Mouse (Mus musculus): ENCODE data around the gene Smyd2. TPM values are rescaled to one million over a fixed set of nuclear protein-coding genes. Genes with fewer than 3 reads are reported as not detected.

Smyd2 gene
- polyA plus RNA-seq, 1 experiment, result 91.0 TPM

GRCm38 (mm10) chr1:189880745-189881144 is 41.4 kb downstream of the Smyd2 start:
- H3K36me3 ChIP-seq (ENCODE audit: control insufficient read depth, insufficient read depth), result peaks cover 16% of the 10 kb centered on the region
- H3ac ChIP-seq (ENCODE audit: control insufficient read depth, insufficient read length, low read depth), result no peak overlapping the region
- TF ChIP-seq MYOD1 (IDR thresholded peaks at IDR 0.05; ENCODE audit: control insufficient read depth, insufficient read length, low read depth) (no peak), MYOG (IDR thresholded peaks at IDR 0.05; ENCODE audit: control insufficient read depth, extremely low read depth, insufficient read length) (no peak)
- no peaks in the 10 kb centered on the region for H3K27me3 ChIP-seq (ENCODE audit: control insufficient read depth, insufficient read depth, insufficient read length)
- no peaks in the 10 kb centered on the region for H3K79me2 ChIP-seq (ENCODE audit: control insufficient read depth, insufficient read depth)
- H3K4me3 ChIP-seq (ENCODE audit: insufficient read depth, poor library complexity, severe bottlenecking), result no peak overlapping the region
- H3K79me3 ChIP-seq (ENCODE audit: low read depth), result no peaks in the 10 kb centered on the region

GRCm38 (mm10) chr1:189879965-189880364 is 42.2 kb downstream of the Smyd2 start:
- TF ChIP-seq MYOG (IDR thresholded peaks at IDR 0.05; ENCODE audit: control insufficient read depth, extremely low read depth, insufficient read length) (no peak), MAX (IDR thresholded peaks at IDR 0.05) (no peak), MYOD1 (IDR thresholded peaks at IDR 0.05; ENCODE audit: control insufficient read depth, insufficient read length, low read depth) (no peak), FOSL1 (IDR thresholded peaks at IDR 0.05; ENCODE audit: insufficient read depth, low read length, poor library complexity, severe bottlenecking) (no peak), USF1 (IDR thresholded peaks at IDR 0.05; ENCODE audit: low read depth) (no peak), CEBPB (IDR thresholded peaks at IDR 0.05; ENCODE audit: low read depth) (no peak), CTCF (IDR thresholded peaks at IDR 0.05; ENCODE audit: control insufficient read depth, insufficient read depth, insufficient read length) (no peak)

GRCm38 (mm10) chr1:189879212-189879611 is 43.0 kb downstream of the Smyd2 start:
- Histone ChIP-seq H3ac (ENCODE audit: control insufficient read depth, insufficient read length, low read depth) (no peak overlapping the region), H3K79me2 (ENCODE audit: control insufficient read depth, insufficient read depth) (no peaks in the 10 kb centered on the region), H3K79me3 (ENCODE audit: low read depth) (no peaks in the 10 kb centered on the region), H3K27me3 (ENCODE audit: control insufficient read depth, insufficient read depth, insufficient read length) (no peaks in the 10 kb centered on the region), H3K4me3 (ENCODE audit: insufficient read depth, poor library complexity, severe bottlenecking) (no peak overlapping the region), H3K36me3 (ENCODE audit: control insufficient read depth, insufficient read depth) (peaks cover 16% of the 10 kb centered on the region)
- no peak for TF ChIP-seq CTCF (IDR thresholded peaks at IDR 0.05; ENCODE audit: control insufficient read depth, insufficient read depth, insufficient read length)
- no peak for TF ChIP-seq MAX (IDR thresholded peaks at IDR 0.05)
- no peak for TF ChIP-seq MYOG (IDR thresholded peaks at IDR 0.05; ENCODE audit: control insufficient read depth, extremely low read depth, insufficient read length)
- no peak for TF ChIP-seq CEBPB (IDR thresholded peaks at IDR 0.05; ENCODE audit: low read depth)
- no peak for TF ChIP-seq USF1 (IDR thresholded peaks at IDR 0.05; ENCODE audit: low read depth)
- TF ChIP-seq MYOD1 (IDR thresholded peaks at IDR 0.05; ENCODE audit: control insufficient read depth, insufficient read length, low read depth), result no peak
- no peak for TF ChIP-seq FOSL1 (IDR thresholded peaks at IDR 0.05; ENCODE audit: insufficient read depth, low read length, poor library complexity, severe bottlenecking)

More at GRCm38 (mm10) chr1:189879965-189880364, 42.2 kb downstream of the Smyd2 start:
- Histone ChIP-seq H3K36me3 (ENCODE audit: control insufficient read depth, insufficient read depth) (peaks cover 16% of the 10 kb centered on the region), H3K4me3 (ENCODE audit: insufficient read depth, poor library complexity, severe bottlenecking) (no peak overlapping the region), H3K79me3 (ENCODE audit: low read depth) (no peaks in the 10 kb centered on the region), H3K79me2 (ENCODE audit: control insufficient read depth, insufficient read depth) (no peaks in the 10 kb centered on the region), H3K27me3 (ENCODE audit: control insufficient read depth, insufficient read depth, insufficient read length) (no peaks in the 10 kb centered on the region), H3ac (ENCODE audit: control insufficient read depth, insufficient read length, low read depth) (no peak overlapping the region)

- H3ac ChIP-seq (ENCODE audit: control insufficient read depth, insufficient read length, low read depth), result no peak overlapping the region
- H3K4me3 ChIP-seq (ENCODE audit: insufficient read depth, poor library complexity, severe bottlenecking), result no peak overlapping the region
- no peaks in the 10 kb centered on the region for H3K79me3 ChIP-seq (ENCODE audit: low read depth)
- H3K79me2 ChIP-seq (ENCODE audit: control insufficient read depth, insufficient read depth), result no peaks in the 10 kb centered on the region
- peaks cover 23% of the 10 kb centered on the region for H3K36me3 ChIP-seq (ENCODE audit: control insufficient read depth, insufficient read depth)
- H3K27me3 ChIP-seq (ENCODE audit: control insufficient read depth, insufficient read depth, insufficient read length), result no peaks in the 10 kb centered on the region
- TF ChIP-seq CTCF (IDR thresholded peaks at IDR 0.05; ENCODE audit: control insufficient read depth, insufficient read depth, insufficient read length), result no peak
Observed at GRCm38 (mm10) chr1:189876162-189876561, 46.0 kb downstream of the Smyd2 start.

GRCm38 (mm10) chr1:189875439-189875861 is 46.7 kb downstream of the Smyd2 start:
- no peak overlapping the region for H3ac ChIP-seq (ENCODE audit: control insufficient read depth, insufficient read length, low read depth)
- H3K79me3 ChIP-seq (ENCODE audit: low read depth), result no peaks in the 10 kb centered on the region
- H3K27me3 ChIP-seq (ENCODE audit: control insufficient read depth, insufficient read depth, insufficient read length), result no peaks in the 10 kb centered on the region
- TF ChIP-seq CTCF (IDR thresholded peaks at IDR 0.05; ENCODE audit: control insufficient read depth, insufficient read depth, insufficient read length) (no peak), USF1 (IDR thresholded peaks at IDR 0.05; ENCODE audit: low read depth) (peak; percentile 65)
- peaks cover 29% of the 10 kb centered on the region for H3K36me3 ChIP-seq (ENCODE audit: control insufficient read depth, insufficient read depth)
- no peaks in the 10 kb centered on the region for H3K79me2 ChIP-seq (ENCODE audit: control insufficient read depth, insufficient read depth)
- H3K4me3 ChIP-seq (ENCODE audit: insufficient read depth, poor library complexity, severe bottlenecking), result no peak overlapping the region

GRCm38 (mm10) chr1:189873591-189873990 is 48.6 kb downstream of the Smyd2 start:
- Histone ChIP-seq H3K27me3 (ENCODE audit: control insufficient read depth, insufficient read depth, insufficient read length) (no peaks in the 10 kb centered on the region), H3K4me3 (ENCODE audit: insufficient read depth, poor library complexity, severe bottlenecking) (no peak overlapping the region), H3K79me2 (ENCODE audit: control insufficient read depth, insufficient read depth) (no peaks in the 10 kb centered on the region), H3K36me3 (ENCODE audit: control insufficient read depth, insufficient read depth) (peaks cover 34% of the 10 kb centered on the region), H3K79me3 (ENCODE audit: low read depth) (no peaks in the 10 kb centered on the region), H3ac (ENCODE audit: control insufficient read depth, insufficient read length, low read depth) (no peak overlapping the region)
- TF ChIP-seq FOSL1 (IDR thresholded peaks at IDR 0.05; ENCODE audit: insufficient read depth, low read length, poor library complexity, severe bottlenecking), result no peak
- no peak for TF ChIP-seq CEBPB (IDR thresholded peaks at IDR 0.05; ENCODE audit: low read depth)
- no peak for TF ChIP-seq MYOG (IDR thresholded peaks at IDR 0.05; ENCODE audit: control insufficient read depth, extremely low read depth, insufficient read length)
